Mouse (Mus musculus) frontal cortex, postnatal 36 days (tissue): Measurements from ENCODE around the gene Cts7.

ENCODE experiments used
- DNase-seq, 2 experiments: peaks; one replicate each; pipeline ENCODE4 v3.0.0; 2022; ENCODE audit warnings: low spot score in 2 of 2

Gene Cts7

DNA sequence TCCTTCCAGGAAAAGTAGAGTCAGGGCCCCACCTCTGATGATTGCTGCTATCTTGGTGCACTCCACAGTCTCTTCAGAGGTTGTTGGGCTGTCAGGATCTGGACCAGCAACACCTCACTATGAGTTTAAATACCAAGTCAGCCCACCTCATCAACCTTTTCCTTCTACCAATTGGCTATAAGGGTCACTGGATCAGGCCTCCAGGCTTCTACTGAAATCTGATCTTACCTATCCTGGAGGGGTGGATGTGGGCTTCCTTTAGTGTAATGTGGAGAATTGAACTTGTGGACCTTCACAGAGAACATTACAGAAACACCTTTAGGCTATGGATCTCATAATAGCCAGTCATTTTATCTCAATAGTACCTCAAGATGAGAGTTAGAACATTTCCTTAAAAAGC is at the start of gene Cts7:
Gene Cts7, minus strand, starts transcription at position 101 of the 400 bp plus-strand sequence.
- DNase-seq: no peak
